Mouse (Mus musculus): ENCODE data around the gene Ndufs1. TPM values are rescaled to one million over a fixed set of nuclear protein-coding genes. Genes with fewer than 3 reads are reported as not detected.
"Not testable (repeated sequence)": the region's sequence is repeated elsewhere in the genome, so short reads cannot be mapped to it uniquely, and the experiment has no call there.

The Ndufs1 gene
- polyA plus RNA-seq, 1 experiment from 2014 or later: 63.0 TPM

- not testable (repeated sequence) for DNase-seq (ENCODE audit: low spot score); H3K9ac ChIP-seq (replicated peaks; ENCODE audit: low read depth); H3K4me1 ChIP-seq (ENCODE audit: insufficient read depth, low read depth, low read length); H3K9me3 ChIP-seq (ENCODE audit: low read length); H3K4me3 ChIP-seq (ENCODE audit: low read depth, low read length); ATAC-seq; H3K27me3 ChIP-seq (replicated peaks; ENCODE audit: insufficient read depth, low read length); H3K4me2 ChIP-seq (replicated peaks; ENCODE audit: low read depth, low read length); H3K36me3 ChIP-seq (ENCODE audit: insufficient read depth, low read length)
- 0 out of 2 replicates have a peak, but pooled peaks have one; percentile 2 for TF ChIP-seq CTCF (IDR thresholded peaks at IDR 0.05)
- 0 out of 2 replicates have a peak overlapping the region, but pooled peaks have one; percentile 35 for H3K27ac ChIP-seq (ENCODE audit: low read length)
- WGBS: 67% methylated on average over 4 of the region's 4 CpGs
These were observed 3.9 kb upstream of the Ndufs1 start for GRCm38 (mm10) chr1:63180575-63180974.

GRCm38 (mm10) chr1:63180122-63180521, 3.5 kb upstream of the Ndufs1 start:
- DNase-seq (ENCODE audit: low spot score): no peak
- no peaks in the 10 kb centered on the region for H3K36me3 ChIP-seq (ENCODE audit: insufficient read depth, low read length)
- H3K27me3 ChIP-seq (replicated peaks; ENCODE audit: insufficient read depth, low read length): no peaks in the 10 kb centered on the region
- no peak overlapping the region for H3K9ac ChIP-seq (replicated peaks; ENCODE audit: low read depth)
- no peak overlapping the region for H3K27ac ChIP-seq (ENCODE audit: low read length)
- H3K9me3 ChIP-seq (ENCODE audit: low read length): no peaks in the 10 kb centered on the region
- no peak for ATAC-seq
- TF ChIP-seq CTCF (IDR thresholded peaks at IDR 0.05) (no peak), EP300 (IDR thresholded peaks at IDR 0.05) (no peak)
- H3K4me1 ChIP-seq (ENCODE audit: insufficient read depth, low read depth, low read length): peaks cover 7% of the 10 kb centered on the region; the same call in 1 of the 2 replicates
- no peak overlapping the region for H3K4me3 ChIP-seq (ENCODE audit: low read depth, low read length)
- no peak overlapping the region for H3K4me2 ChIP-seq (replicated peaks; ENCODE audit: low read depth, low read length)
- WGBS: 92% methylated on average over 4 of the region's 4 CpGs

GRCm38 (mm10) chr1:63178308-63178707, 1.7 kb upstream of the Ndufs1 start:
- Histone ChIP-seq H3K36me3 (ENCODE audit: insufficient read depth, low read length) (no peaks in the 10 kb centered on the region), H3K4me1 (ENCODE audit: insufficient read depth, low read depth, low read length) (peaks cover 9% of the 10 kb centered on the region; the same call in 1 of the 2 replicates), H3K9me3 (ENCODE audit: low read length) (no peaks in the 10 kb centered on the region), H3K9ac (replicated peaks; ENCODE audit: low read depth) (no peak overlapping the region), H3K4me3 (ENCODE audit: low read depth, low read length) (no peak overlapping the region), H3K27me3 (replicated peaks; ENCODE audit: insufficient read depth, low read length) (no peaks in the 10 kb centered on the region), H3K27ac (ENCODE audit: low read length) (no peak overlapping the region), H3K4me2 (replicated peaks; ENCODE audit: low read depth, low read length) (no peak overlapping the region)
- 57% methylated on average over 3 of the region's 3 CpGs for WGBS
- TF ChIP-seq CTCF (IDR thresholded peaks at IDR 0.05) (no peak), EP300 (IDR thresholded peaks at IDR 0.05) (no peak)
- no peak for ATAC-seq
- no peak for DNase-seq (ENCODE audit: low spot score)

- H3K27ac ChIP-seq (ENCODE audit: low read length): peak overlapping the region; percentile 93
- ATAC-seq (peak; percentile 34), DNase-seq (ENCODE audit: low spot score) (peak; percentile 31)
- peak overlapping the region; percentile 81 for H3K4me2 ChIP-seq (replicated peaks; ENCODE audit: low read depth, low read length)
- no peaks in the 10 kb centered on the region for H3K36me3 ChIP-seq (ENCODE audit: insufficient read depth, low read length)
- H3K4me1 ChIP-seq (ENCODE audit: insufficient read depth, low read depth, low read length): peaks cover 9% of the 10 kb centered on the region; the same call in 1 of the 2 replicates
- TF ChIP-seq EP300 (IDR thresholded peaks at IDR 0.05) (no peak), CTCF (IDR thresholded peaks at IDR 0.05) (no peak)
- under 1% methylated on average over 14 of the region's 14 CpGs for whole genome bisulfite sequencing
- peak overlapping the region; percentile 87 for H3K4me3 ChIP-seq (ENCODE audit: low read depth, low read length)
- peak overlapping the region; percentile 92 for H3K9ac ChIP-seq (replicated peaks; ENCODE audit: low read depth)
- H3K27me3 ChIP-seq (replicated peaks; ENCODE audit: insufficient read depth, low read length): no peaks in the 10 kb centered on the region
- H3K9me3 ChIP-seq (ENCODE audit: low read length): no peaks in the 10 kb centered on the region
These were observed 402 bp downstream of the Ndufs1 start for GRCm38 (mm10) chr1:63176259-63176603.

- H3K4me3 ChIP-seq (ENCODE audit: low read depth, low read length): peak overlapping the region; percentile 87
- H3K9ac ChIP-seq (replicated peaks; ENCODE audit: low read depth): peak overlapping the region; percentile 92
- no peaks in the 10 kb centered on the region for H3K36me3 ChIP-seq (ENCODE audit: insufficient read depth, low read length)
- 6% methylated on average over 11 of the region's 11 CpGs for WGBS
- H3K27ac ChIP-seq (ENCODE audit: low read length): peak overlapping the region; percentile 93
- H3K9me3 ChIP-seq (ENCODE audit: low read length): no peaks in the 10 kb centered on the region
- DNase-seq (ENCODE audit: low spot score): peak; percentile 16
- no peaks in the 10 kb centered on the region for H3K27me3 ChIP-seq (replicated peaks; ENCODE audit: insufficient read depth, low read length)
- peaks cover 9% of the 10 kb centered on the region; the same call in 1 of the 2 replicates for H3K4me1 ChIP-seq (ENCODE audit: insufficient read depth, low read depth, low read length)
- TF ChIP-seq CTCF (IDR thresholded peaks at IDR 0.05) (no peak), EP300 (IDR thresholded peaks at IDR 0.05) (no peak)
- no peak for ATAC-seq
- H3K4me2 ChIP-seq (replicated peaks; ENCODE audit: low read depth, low read length): peak overlapping the region; percentile 81
These were observed 780 bp downstream of the Ndufs1 start for GRCm38 (mm10) chr1:63175853-63176252.

GRCm38 (mm10) chr1:63168638-63169037, 8.0 kb downstream of the Ndufs1 start:
- ATAC-seq (no peak), DNase-seq (ENCODE audit: low spot score) (no peak)
- no peaks in the 10 kb centered on the region for H3K4me1 ChIP-seq (ENCODE audit: insufficient read depth, low read depth, low read length)
- no peaks in the 10 kb centered on the region for H3K9me3 ChIP-seq (ENCODE audit: low read length)
- TF ChIP-seq EP300 (IDR thresholded peaks at IDR 0.05) (no peak), CTCF (IDR thresholded peaks at IDR 0.05) (no peak)
- 87% methylated on average over 2 of the region's 2 CpGs for WGBS
- no peaks in the 10 kb centered on the region for H3K27me3 ChIP-seq (replicated peaks; ENCODE audit: insufficient read depth, low read length)
- no peak overlapping the region for H3K27ac ChIP-seq (ENCODE audit: low read length)
- peaks cover 28% of the 10 kb centered on the region; the same call in 1 of the 2 replicates for H3K36me3 ChIP-seq (ENCODE audit: insufficient read depth, low read length)
- no peak overlapping the region for H3K9ac ChIP-seq (replicated peaks; ENCODE audit: low read depth)
- H3K4me2 ChIP-seq (replicated peaks; ENCODE audit: low read depth, low read length): no peak overlapping the region
- H3K4me3 ChIP-seq (ENCODE audit: low read depth, low read length): no peak overlapping the region

GRCm38 (mm10) chr1:63140231-63140630, 36.4 kb downstream of the Ndufs1 start:
- ATAC-seq: no peak
- no peaks in the 10 kb centered on the region for H3K4me1 ChIP-seq (ENCODE audit: insufficient read depth, low read depth, low read length)
- H3K27me3 ChIP-seq (replicated peaks; ENCODE audit: insufficient read depth, low read length): no peaks in the 10 kb centered on the region
- no peak overlapping the region for H3K9ac ChIP-seq (replicated peaks; ENCODE audit: low read depth)
- no peak for TF ChIP-seq EP300 (IDR thresholded peaks at IDR 0.05)
- no peak for TF ChIP-seq CTCF (IDR thresholded peaks at IDR 0.05)
- H3K27ac ChIP-seq (ENCODE audit: low read length): no peak overlapping the region
- H3K36me3 ChIP-seq (ENCODE audit: insufficient read depth, low read length): peaks cover 8% of the 10 kb centered on the region; the same call in 1 of the 2 replicates
- no peak overlapping the region for H3K4me2 ChIP-seq (replicated peaks; ENCODE audit: low read depth, low read length)
- H3K9me3 ChIP-seq (ENCODE audit: low read length): no peaks in the 10 kb centered on the region
- DNase-seq (ENCODE audit: low spot score): no peak
- 96% methylated on average over 13 of the region's 13 CpGs for whole genome bisulfite sequencing
- no peak overlapping the region for H3K4me3 ChIP-seq (ENCODE audit: low read depth, low read length)

- not testable (repeated sequence) for H3K9ac ChIP-seq (replicated peaks; ENCODE audit: low read depth); ATAC-seq; H3K4me1 ChIP-seq (ENCODE audit: insufficient read depth, low read depth, low read length); DNase-seq (ENCODE audit: low spot score); H3K4me2 ChIP-seq (replicated peaks; ENCODE audit: low read depth, low read length); H3K4me3 ChIP-seq (ENCODE audit: low read depth, low read length); H3K36me3 ChIP-seq (ENCODE audit: insufficient read depth, low read length); H3K27ac ChIP-seq (ENCODE audit: low read length); H3K9me3 ChIP-seq (ENCODE audit: low read length); H3K27me3 ChIP-seq (replicated peaks; ENCODE audit: insufficient read depth, low read length)
- 92% methylated on average over 1 of the region's 1 CpGs for WGBS
These were observed 38.0 kb downstream of the Ndufs1 start for GRCm38 (mm10) chr1:63138586-63138985.

All from lung, postnatal 0 days (tissue).